Mouse (Mus musculus): ENCODE measurements around the gene Intu. TPM values are rescaled to one million over a fixed set of nuclear protein-coding genes. Genes with fewer than 3 reads are reported as not detected.
A peak's percentile ranks its signal among the peaks of the same experiment; 100 is the strongest.

The Intu gene
- polyA plus RNA-seq, 1 experiment from 2014 or later, result 1.0 TPM

DNA sequence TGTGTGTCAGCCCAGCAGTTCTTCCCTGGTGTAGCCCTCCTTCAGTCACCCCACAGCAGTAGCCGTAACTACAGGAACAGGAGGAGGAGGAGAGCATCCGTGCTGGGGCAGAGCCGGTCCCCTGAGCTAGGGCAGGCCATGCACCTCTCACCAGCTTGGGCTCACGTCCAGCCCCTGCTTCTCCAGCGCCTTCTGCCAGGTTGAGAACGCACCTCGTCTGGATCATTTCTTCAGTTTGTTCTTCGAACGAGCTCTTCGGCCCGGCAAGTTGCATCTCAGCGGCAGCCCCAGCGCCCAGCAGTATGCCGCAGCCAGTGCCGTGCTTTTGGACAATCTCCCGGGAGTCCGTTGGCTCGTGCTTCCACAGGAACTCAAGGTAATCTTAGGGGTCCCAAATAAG, 152.1 kb downstream of the Intu start:
- no peaks in the 10 kb centered on the region for H3K79me2 ChIP-seq (ENCODE audit: inconsistent target)
- 91% methylated on average over 18 of the region's 18 CpGs for whole genome bisulfite sequencing (ENCODE audit: missing documents)
- no peak overlapping the region for H3K27ac ChIP-seq
- H3K36me3 ChIP-seq (ENCODE audit: inconsistent target), result no peaks in the 10 kb centered on the region
- no peak overlapping the region for H3K4me3 ChIP-seq (ENCODE audit: inconsistent target)

DNA sequence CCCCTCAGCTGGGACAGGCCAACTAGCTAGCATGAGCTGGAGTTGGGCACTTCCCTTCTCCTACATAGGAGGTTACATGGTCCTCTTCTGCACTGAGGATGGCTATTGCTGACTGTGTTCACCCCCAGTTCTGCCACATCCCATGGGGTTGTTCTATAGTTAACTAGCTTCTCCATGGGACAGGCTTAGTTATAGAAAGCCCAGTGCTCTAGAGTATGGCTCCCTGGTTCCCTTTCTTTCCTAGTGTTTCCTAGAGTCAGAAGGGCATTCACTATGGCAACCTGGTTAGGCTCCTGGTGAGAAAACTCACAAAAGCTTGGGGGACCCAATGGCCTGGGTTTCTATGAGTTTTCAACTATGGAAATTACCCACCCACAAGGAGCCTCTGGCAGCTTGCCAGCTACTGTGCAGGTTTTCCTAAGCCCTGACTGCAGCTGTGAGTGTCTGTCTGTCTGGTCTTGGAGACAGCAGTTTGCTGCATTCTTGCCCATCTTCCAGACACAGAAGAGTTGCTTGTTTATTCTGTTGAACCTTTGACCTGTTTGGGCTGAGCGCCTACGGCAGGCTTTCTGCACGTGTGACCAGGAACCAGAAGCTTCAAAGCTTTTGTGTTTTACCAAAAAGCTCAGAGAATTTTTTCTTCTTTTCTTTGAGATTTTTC, 154.9 kb downstream of the Intu start:
- H3K36me3 ChIP-seq (ENCODE audit: inconsistent target), result no peaks in the 10 kb centered on the region
- WGBS (ENCODE audit: missing documents), result 93% methylated on average over 3 of the region's 3 CpGs
- H3K4me3 ChIP-seq (ENCODE audit: inconsistent target), result no peak overlapping the region

DNA sequence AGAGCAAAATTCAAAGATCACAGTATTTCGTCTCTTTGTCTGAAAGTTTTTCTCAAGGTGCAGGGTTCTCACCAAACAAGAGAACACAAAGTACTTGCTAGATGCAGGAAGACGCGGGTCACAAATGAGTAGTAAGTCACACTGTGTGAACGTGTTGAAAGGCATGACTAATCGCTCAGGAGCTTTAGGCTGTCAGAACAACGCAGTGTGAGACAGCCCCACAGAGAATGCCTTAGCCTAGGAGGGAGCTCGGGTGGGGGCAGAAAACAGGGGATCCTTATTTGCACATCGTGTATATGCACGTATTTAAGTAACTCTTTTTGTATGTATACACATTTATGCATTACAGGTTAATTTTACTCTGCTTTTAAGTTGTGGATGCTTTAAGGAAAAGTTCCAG, 155.8 kb downstream of the Intu start:
- H3K4me3 ChIP-seq (ENCODE audit: inconsistent target), result no peak overlapping the region
- no peaks in the 10 kb centered on the region for H3K79me2 ChIP-seq (ENCODE audit: inconsistent target)
- no peak overlapping the region for H3K27ac ChIP-seq
- WGBS (ENCODE audit: missing documents), result 94% methylated on average over 9 of the region's 9 CpGs
- no peaks in the 10 kb centered on the region for H3K36me3 ChIP-seq (ENCODE audit: inconsistent target)

More for the DNA sequence above, 154.9 kb downstream of the Intu start:
- no peak overlapping the region for H3K27ac ChIP-seq
- no peaks in the 10 kb centered on the region for H3K79me2 ChIP-seq (ENCODE audit: inconsistent target)

DNA sequence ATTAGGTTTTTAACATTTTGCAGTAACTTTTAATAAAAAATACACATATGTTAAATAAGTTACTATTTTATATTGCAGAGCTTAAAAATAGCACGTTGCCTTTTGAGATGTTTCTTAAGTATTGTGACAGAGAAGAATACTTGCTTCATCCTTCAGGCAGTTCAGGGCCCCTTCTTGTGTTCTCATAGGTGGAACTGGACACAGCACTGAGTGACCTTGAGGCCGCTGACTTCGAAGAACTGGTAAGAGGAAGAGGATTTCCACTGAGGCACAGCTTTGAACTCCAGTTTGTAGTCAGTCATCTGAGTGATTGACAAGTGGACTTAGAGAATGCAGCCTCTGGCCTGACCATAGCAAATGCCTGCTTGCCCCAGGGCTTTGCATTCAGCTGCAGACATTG, 156.5 kb downstream of the Intu start:
- no peaks in the 10 kb centered on the region for H3K79me2 ChIP-seq (ENCODE audit: inconsistent target)
- WGBS (ENCODE audit: missing documents), result 84% methylated on average over 3 of the region's 3 CpGs
- H3K4me3 ChIP-seq (ENCODE audit: inconsistent target), result no peak overlapping the region
- no peak overlapping the region for H3K27ac ChIP-seq
- H3K36me3 ChIP-seq (ENCODE audit: inconsistent target), result no peaks in the 10 kb centered on the region

DNA sequence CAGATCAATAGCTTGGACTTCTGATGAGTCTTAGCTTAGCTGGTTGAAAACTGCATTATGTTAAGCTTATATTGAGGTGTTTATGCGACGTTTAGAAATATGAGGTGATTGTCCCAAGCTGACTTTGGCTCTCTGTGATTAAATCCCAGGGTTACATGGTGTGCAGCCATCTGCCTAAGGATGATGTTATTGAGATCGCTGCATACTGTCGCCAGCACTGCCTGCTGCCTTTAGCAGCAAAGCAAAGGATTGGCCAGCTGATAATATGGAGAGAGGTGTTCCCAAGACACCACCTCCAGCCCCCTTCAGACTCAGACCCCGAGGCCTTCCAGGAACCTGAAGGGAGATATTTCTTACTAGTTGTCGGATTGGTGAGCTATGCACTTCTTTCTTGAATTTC, 160.5 kb downstream of the Intu start:
- no peak overlapping the region for H3K27ac ChIP-seq
- H3K79me2 ChIP-seq (ENCODE audit: inconsistent target), result no peaks in the 10 kb centered on the region
- no peaks in the 10 kb centered on the region for H3K36me3 ChIP-seq (ENCODE audit: inconsistent target)
- H3K4me3 ChIP-seq (ENCODE audit: inconsistent target), result no peak overlapping the region
- WGBS (ENCODE audit: missing documents), result 95% methylated on average over 6 of the region's 6 CpGs

DNA sequence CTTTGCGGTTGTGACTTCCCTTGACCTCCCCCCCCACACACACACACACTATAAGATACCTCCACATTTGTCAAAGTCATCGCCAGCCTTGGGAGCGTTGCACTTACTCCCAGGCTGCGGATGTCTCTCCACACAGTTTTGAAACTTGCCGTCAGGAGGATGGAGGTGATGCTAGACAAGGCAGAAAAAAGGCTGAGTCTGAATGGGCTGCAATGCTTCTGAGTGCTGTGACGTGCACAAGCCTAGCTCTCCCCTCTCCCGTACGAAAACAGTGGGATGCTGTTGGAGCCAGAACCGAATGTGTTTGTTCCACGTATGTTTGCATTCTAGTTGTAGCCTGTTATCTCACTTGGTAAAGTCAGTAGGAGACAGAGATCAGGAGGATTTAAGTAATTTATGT, 162.3 kb downstream of the Intu start:
- H3K36me3 ChIP-seq (ENCODE audit: inconsistent target), result no peaks in the 10 kb centered on the region
- 90% methylated on average over 10 of the region's 10 CpGs for WGBS (ENCODE audit: missing documents)

DNA sequence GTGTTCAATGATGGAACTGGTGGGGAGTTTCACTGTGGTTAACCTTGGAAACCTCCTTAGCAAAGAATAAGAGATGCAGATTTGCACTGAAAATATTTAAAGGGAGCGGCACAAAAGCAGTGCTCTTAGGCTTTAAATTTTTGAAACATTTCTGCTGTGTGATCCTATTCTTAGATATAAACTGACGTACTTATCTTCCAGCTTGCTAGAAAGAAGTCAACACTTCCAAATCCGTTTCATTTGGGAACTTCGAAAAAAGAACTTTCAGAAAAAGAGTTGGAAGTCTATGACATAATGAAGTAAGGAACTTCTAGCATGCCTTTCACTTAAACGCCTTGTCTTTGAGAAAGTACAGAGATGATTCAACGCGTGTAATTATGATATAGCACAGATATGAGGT, 162.9 kb downstream of the Intu start:
- Histone ChIP-seq H3K27ac (no peak overlapping the region), H3K36me3 (ENCODE audit: inconsistent target) (no peaks in the 10 kb centered on the region), H3K4me3 (ENCODE audit: inconsistent target) (no peak overlapping the region), H3K79me2 (ENCODE audit: inconsistent target) (no peaks in the 10 kb centered on the region)
- 93% methylated on average over 7 of the region's 7 CpGs for WGBS (ENCODE audit: missing documents)

More for the DNA sequence above, 162.3 kb downstream of the Intu start:
- H3K79me2 ChIP-seq (ENCODE audit: inconsistent target), result no peaks in the 10 kb centered on the region
- no peak overlapping the region for H3K27ac ChIP-seq
- H3K4me3 ChIP-seq (ENCODE audit: inconsistent target), result no peak overlapping the region

DNA sequence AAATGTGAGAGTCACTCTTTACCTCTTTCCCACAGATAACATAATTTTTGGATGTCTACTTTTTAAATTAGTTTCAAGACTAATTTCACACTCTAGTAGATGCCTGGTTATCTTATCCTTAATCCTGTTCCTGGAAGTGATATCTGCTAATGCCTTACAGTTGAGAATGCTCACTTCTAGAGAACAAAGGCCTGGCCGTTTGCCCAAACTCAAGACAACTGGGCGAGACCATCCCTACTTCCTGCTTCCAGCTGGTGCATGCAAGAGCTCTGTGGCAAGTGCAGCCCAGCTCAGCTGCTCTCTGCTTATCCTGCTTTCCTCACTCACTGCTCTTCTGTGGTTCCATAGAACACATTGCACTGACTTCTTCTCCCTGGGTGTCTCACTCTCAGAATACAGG, 163.4 kb downstream of the Intu start:
- H3K79me2 ChIP-seq (ENCODE audit: inconsistent target), result no peaks in the 10 kb centered on the region
- 5% methylated on average over 2 of the region's 2 CpGs for WGBS (ENCODE audit: missing documents)
- H3K27ac ChIP-seq, result peak overlapping the region; percentile 15; the same call in 1 of the 2 replicates
- no peak overlapping the region for H3K4me3 ChIP-seq (ENCODE audit: inconsistent target)
- no peaks in the 10 kb centered on the region for H3K36me3 ChIP-seq (ENCODE audit: inconsistent target)

DNA sequence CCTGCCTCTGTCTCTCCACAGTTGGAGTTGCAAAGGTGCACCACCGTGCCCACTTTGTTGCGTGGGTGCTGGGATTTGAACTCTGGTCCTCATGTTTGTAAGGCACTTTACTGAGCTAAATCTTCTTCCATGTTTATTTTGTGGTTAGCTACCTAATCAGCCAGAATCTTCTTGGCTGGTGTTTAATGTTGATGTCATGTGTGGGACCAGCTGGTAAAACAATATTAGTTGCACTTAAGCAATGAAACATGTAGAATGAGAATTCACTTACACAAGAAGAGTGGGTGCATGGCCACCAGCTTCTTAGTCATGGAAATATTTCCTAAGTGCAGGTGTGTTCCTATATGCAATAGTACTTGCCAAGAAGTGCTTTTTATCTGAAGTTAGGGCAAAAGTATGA, 164.1 kb downstream of the Intu start:
- H3K79me2 ChIP-seq (ENCODE audit: inconsistent target), result no peaks in the 10 kb centered on the region
- WGBS (ENCODE audit: missing documents), result 97% methylated on average over 2 of the region's 2 CpGs
- peak overlapping the region; percentile 15; the same call in 1 of the 2 replicates for H3K27ac ChIP-seq
- no peaks in the 10 kb centered on the region for H3K36me3 ChIP-seq (ENCODE audit: inconsistent target)
- H3K4me3 ChIP-seq (ENCODE audit: inconsistent target), result no peak overlapping the region

DNA sequence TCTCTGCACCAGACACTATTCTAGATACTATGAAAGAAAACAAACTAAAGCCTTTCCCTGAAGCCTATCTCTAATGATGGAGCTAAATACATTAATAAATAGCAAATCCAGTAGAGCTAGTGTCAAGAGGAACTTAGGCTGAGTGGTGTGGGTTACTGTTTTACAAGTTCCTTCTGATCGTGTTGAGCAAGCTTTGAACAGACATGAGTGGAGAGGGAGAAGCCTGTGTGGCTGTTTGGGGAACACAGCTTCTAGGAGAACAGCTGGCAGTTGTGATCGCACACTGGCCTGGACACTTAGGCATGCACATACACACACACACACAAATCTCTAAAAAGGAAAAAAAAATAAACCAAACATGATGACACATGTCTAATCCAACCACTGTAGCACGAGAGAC, 167.7 kb downstream of the Intu start:
- Histone ChIP-seq H3K27ac (no peak overlapping the region), H3K79me2 (ENCODE audit: inconsistent target) (no peaks in the 10 kb centered on the region), H3K36me3 (ENCODE audit: inconsistent target) (no peaks in the 10 kb centered on the region), H3K4me3 (ENCODE audit: inconsistent target) (no peak overlapping the region)
- 44% methylated on average over 3 of the region's 3 CpGs for WGBS (ENCODE audit: missing documents)

DNA sequence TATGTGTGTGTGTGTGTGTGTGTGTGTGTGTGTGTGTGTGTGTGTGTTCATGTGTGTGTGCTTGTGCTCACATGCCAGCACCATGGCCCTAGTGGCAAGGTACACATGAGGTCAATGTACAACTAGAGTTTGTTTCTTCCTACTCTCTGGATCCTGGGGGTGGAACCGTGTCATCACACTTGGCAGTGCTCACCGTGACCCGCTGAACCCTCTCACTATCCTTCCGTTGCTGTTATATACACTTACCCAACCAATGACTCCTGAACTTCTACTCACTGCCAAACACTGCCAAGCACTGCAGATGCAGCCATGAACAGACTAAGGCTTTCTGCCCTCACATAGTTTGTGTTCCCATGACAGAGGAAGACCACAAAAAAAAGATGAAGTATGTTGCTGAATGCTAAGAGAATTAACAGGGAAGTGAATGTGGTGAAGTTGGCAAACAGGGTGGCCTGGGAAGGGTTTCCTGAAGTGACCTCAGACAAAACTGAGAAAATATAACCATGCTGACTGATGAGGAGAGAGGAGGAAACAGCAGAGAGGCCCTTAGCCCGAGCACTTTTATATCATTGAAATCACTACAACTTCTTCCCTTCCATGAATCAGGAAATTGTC, 173.8 kb downstream of the Intu start:
- Histone ChIP-seq H3K27ac (peak overlapping the region; percentile 79), H3K79me2 (ENCODE audit: inconsistent target) (no peaks in the 10 kb centered on the region), H3K36me3 (ENCODE audit: inconsistent target) (no peaks in the 10 kb centered on the region), H3K4me3 (ENCODE audit: inconsistent target) (no peak overlapping the region)
- 9% methylated on average over 5 of the region's 5 CpGs for WGBS (ENCODE audit: missing documents)

DNA sequence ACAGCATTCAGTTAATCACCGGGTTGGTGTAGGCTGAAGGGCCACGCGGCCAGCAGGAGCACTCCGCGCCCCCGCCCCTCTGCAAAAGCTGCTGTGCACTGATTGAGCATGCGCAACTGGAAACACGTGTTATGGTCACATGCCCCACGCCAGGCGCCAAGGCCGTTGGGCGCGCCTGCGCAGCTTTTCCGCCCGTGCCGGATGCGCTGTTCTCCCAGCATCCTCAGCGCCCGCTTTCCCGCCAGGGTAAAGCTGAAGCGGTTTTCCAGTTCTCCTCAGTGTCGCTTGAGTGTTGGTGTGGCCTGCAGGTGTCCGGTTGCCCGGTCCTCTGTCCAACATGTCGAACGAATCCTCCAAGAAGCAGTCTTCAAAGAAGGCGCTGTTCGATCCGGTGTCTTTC, 177.6 kb downstream of the Intu start, which contains the start of gene Slc25a31:
Slc25a31 (plus strand) TSS at position 201 of the 400 bp plus-strand sequence.
- Histone ChIP-seq H3K27ac (no peak within 1 kb of the TSS), H3K4me3 (ENCODE audit: inconsistent target) (no peak within 1 kb of the TSS), H3K36me3 (ENCODE audit: inconsistent target) (no peaks in the 10 kb centered on the region), H3K79me2 (ENCODE audit: inconsistent target) (no peaks in the 10 kb centered on the region)
- WGBS (ENCODE audit: missing documents), result over 99% methylated on average over 17 of the region's 30 CpGs

DNA sequence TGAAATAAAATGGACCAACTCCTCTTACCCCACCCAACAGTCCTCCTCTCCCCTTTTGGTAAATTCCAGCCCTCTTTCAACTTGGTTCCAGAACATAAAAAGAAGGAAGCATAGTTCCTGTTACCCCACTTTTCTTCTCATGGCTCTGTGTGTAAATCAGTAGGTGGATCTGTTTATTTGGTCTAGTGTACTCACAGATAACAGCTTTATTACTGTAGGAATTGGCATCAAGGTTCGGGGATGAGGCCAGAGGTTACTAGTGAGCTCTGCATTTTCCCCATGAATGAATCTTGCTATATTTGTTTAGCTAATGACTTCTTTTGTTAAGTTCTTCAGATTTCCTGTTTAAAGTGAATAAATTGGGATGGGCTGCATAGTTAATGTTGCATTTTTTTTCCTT, 185.0 kb downstream of the Intu start:
- WGBS (ENCODE audit: missing documents), result 78% methylated on average over 1 of the region's 1 CpGs
- no peaks in the 10 kb centered on the region for H3K79me2 ChIP-seq (ENCODE audit: inconsistent target)
- H3K4me3 ChIP-seq (ENCODE audit: inconsistent target), result no peak overlapping the region
- no peak overlapping the region for H3K27ac ChIP-seq
- no peaks in the 10 kb centered on the region for H3K36me3 ChIP-seq (ENCODE audit: inconsistent target)

DNA sequence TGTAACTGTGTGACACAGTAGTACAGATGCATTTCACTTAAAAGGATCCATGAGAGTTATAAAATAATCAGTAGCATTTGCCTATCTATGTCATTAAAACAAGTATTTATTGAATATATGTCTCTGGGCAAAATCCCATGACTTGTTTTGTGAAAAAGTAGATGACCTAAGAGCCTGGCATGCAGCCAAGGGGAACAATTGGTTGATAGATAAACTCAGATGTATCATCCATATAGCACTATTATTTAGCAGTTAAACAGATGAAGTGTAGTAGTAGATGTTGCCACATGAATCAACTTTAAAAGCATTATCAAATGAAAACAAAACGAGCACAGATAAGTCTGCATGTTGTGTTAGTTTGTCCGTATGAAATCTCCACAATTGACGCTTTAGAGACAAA, 187.9 kb downstream of the Intu start:
- H3K79me2 ChIP-seq (ENCODE audit: inconsistent target), result no peaks in the 10 kb centered on the region
- H3K27ac ChIP-seq, result no peak overlapping the region
- 92% methylated on average over 3 of the region's 3 CpGs for WGBS (ENCODE audit: missing documents)
- no peaks in the 10 kb centered on the region for H3K36me3 ChIP-seq (ENCODE audit: inconsistent target)
- no peak overlapping the region for H3K4me3 ChIP-seq (ENCODE audit: inconsistent target)

DNA sequence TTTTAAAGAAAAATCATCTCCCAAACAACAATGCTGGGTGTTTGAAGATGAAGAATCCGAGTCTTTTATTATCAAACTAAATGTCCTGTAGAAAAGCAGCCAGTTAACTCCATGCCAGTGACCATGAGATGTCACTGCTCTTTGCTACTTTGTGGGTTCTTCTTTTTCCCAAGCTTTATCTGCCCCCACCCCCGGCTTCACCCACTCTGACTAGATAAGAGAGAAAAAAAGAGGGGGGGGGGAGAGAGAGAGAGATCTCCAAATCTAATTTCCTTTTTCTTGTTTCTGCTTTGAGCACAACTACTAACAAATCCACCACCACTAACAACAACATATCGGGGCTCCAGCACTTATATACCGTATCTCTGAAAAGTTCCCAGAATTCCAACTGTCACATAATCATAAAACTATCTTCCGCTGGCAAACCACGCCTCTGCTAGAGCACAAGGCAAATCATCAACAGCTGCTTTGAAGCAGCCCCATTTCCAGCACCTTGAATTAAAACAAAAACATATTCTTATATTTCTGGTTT, 207.4 kb downstream of the Intu start:
- no peaks in the 10 kb centered on the region for H3K36me3 ChIP-seq (ENCODE audit: inconsistent target)
- H3K79me2 ChIP-seq (ENCODE audit: inconsistent target), result no peaks in the 10 kb centered on the region
- no peak overlapping the region for H3K4me3 ChIP-seq (ENCODE audit: inconsistent target)
- WGBS (ENCODE audit: missing documents), result 85% methylated on average over 6 of the region's 6 CpGs
- no peak overlapping the region for H3K27ac ChIP-seq

Data from macrophage (primary cell).